Mouse (Mus musculus) hindbrain, embryonic 10.5 days (tissue): Measurements from ENCODE around the gene Ppp2r3a. TPM values are rescaled to one million over a fixed set of nuclear protein-coding genes. Genes with fewer than 3 reads are reported as not detected.

ENCODE experiments used
- DNase-seq: peaks from one replicate; pipeline ENCODE4 v3.0.0-alpha.2; 2017; ENCODE audit warnings: low spot score
- H3K27ac ChIP-seq: fragments of 300-500 bp; sonication (generic); 2 replicates; pipeline ENCODE4 v1.5.1; 2016; ENCODE audit warnings: mild to moderate bottlenecking, moderate library complexity
- H3K27me3 ChIP-seq: fragments of 300-500 bp; sonication (generic); 2 replicates; pipeline ENCODE4 v1.6.1; 2016; ENCODE audit warnings: mild to moderate bottlenecking; ENCODE audit not compliant: poor library complexity, insufficient read depth, severe bottlenecking
- H3K36me3 ChIP-seq: fragments of 300-500 bp; sonication (generic); 2 replicates; pipeline ENCODE4 v1.6.1; 2016; ENCODE audit warnings: mild to moderate bottlenecking, moderate library complexity
- H3K4me1 ChIP-seq: fragments of 300-500 bp; sonication (generic); replicated peaks from 2 replicates; pipeline ENCODE4 v1.6.1; 2016; ENCODE audit warnings: mild to moderate bottlenecking
- H3K4me3 ChIP-seq: fragments of 300-500 bp; sonication (generic); 2 replicates; pipeline ENCODE4 v1.5.1; 2016; ENCODE audit warnings: mild to moderate bottlenecking, moderate library complexity
- H3K9me3 ChIP-seq: fragments of 300-500 bp; sonication (generic); 2 replicates; pipeline ENCODE4 v1.6.1; 2016; ENCODE audit warnings: mild to moderate bottlenecking, moderate library complexity
- WGBS: fragments of 180-500 bp; shearing (Covaris S2); methylation state at CpG from one replicate; pipeline ENCODE4 v1.1.7; 2016; 5-methylcytosine and 5-hydroxymethylcytosine counted together
- polyA plus RNA-seq: library from polyadenylated mRNA; unstranded; fragments of >200 nt; fragmentation: Nextera tagmentation; extraction: Ambion mirVana; gene quantifications from 2 replicates; pipeline ENCODE4 v1.2.1, GENCODE M21; 2016

Ppp2r3a gene
- polyA plus RNA-seq, 1 experiment from 2014 or later = 9.5 TPM

DNA sequence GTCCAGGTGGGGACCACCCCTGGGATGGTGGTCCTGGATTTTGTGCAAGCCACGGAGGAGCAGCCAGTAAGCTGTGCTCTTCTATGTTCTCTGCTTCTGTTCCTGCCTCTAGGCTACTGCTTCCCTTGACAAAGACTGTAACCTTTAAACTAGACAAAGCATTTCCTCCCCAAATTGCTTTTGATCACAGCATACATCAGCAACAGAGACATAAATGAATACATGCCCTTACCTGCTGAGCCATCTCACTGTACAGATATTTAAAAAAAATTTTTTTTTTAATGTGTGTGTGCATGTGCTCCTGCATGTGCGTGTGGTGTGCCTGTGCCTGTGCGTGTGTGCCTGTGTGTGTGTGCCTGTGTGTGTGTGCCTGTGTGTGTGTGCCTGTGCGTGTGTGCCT, 194.4 kb downstream of the Ppp2r3a start:
- DNase-seq = no peak
- Histone ChIP-seq H3K27ac (no peak overlapping the region), H3K36me3 (no peaks in the 10 kb centered on the region), H3K4me3 (no peak overlapping the region), H3K4me1 (no peaks in the 10 kb centered on the region), H3K9me3 (no peaks in the 10 kb centered on the region; the same call in 1 of the 2 replicates), H3K27me3 (no peaks in the 10 kb centered on the region)
- 95% methylated on average over 4 of the region's 4 CpGs for WGBS

Other genes starting within 250 kb of the Ppp2r3a start
- 13.2 and 14.2 TPM in 2 replicates for gene Pccb, start 216.9 kb downstream of the Ppp2r3a start, polyA plus RNA-seq
- gene Msl2, start 177.7 kb downstream of the Ppp2r3a start, polyA plus RNA-seq = 3.7 and 4.5 TPM in 2 replicates